Comparison of ENCODE assay signal across 7 mouse cellular contexts in genomic region chr17:87055051-87055459, GRCm38 (mm10). TPM values are rescaled to one million over a fixed set of nuclear protein-coding genes. Genes with fewer than 3 reads are reported as not detected.
DNase-seq lines count a peak whose midpoint lies in the region; ATAC-seq and TF ChIP-seq lines count a peak whose summit lies in the region.

No protein-coding gene starts in this region.

- no peaks in the 10 kb centered on the region for H3K27me3 ChIP-seq in lung, embryonic 16.5 days (ENCODE audit: control insufficient read depth, insufficient read depth, low read depth, low read length)
- no peaks in the 10 kb centered on the region for H3K27me3 ChIP-seq in embryonic facial prominence, embryonic 15.5 days
- H3K27me3 ChIP-seq in neural tube, embryonic 14.5 days (ENCODE audit: control insufficient read depth, insufficient read depth, low read length): no peaks in the 10 kb centered on the region

- intact Hi-C loops in heart, postnatal 36 days (cut with DNase I): no loop called here

- no peak for TF ChIP-seq POLR2A in lung, adult 2 months (IDR thresholded peaks at IDR 0.05; ENCODE audit: borderline replicate concordance, extremely low read depth, low read depth, low read length)

- peaks cover 6% of the 10 kb centered on the region for H3K4me1 ChIP-seq in lung, embryonic 16.5 days (replicated peaks; ENCODE audit: control insufficient read depth, insufficient read depth, low read length)
- peaks cover 5% of the 10 kb centered on the region; the same call in 1 of the 2 replicates for H3K4me1 ChIP-seq in lung, adult 2 months (ENCODE audit: control insufficient read depth, insufficient read depth, low read length)
- peaks cover 39% of the 10 kb centered on the region for H3K4me1 ChIP-seq in embryonic facial prominence, embryonic 15.5 days
- peaks cover 9% of the 10 kb centered on the region; the same call in 1 of the 2 replicates for H3K4me1 ChIP-seq in neural tube, embryonic 14.5 days (ENCODE audit: control insufficient read depth, insufficient read depth, low read length)

- H3K9ac ChIP-seq in lung, embryonic 16.5 days (ENCODE audit: low read length): no peak overlapping the region
- H3K9ac ChIP-seq in embryonic facial prominence, embryonic 15.5 days: no peak overlapping the region
- H3K9ac ChIP-seq in neural tube, embryonic 14.5 days (replicated peaks; ENCODE audit: low read depth, low read length): no peak overlapping the region

- peak; percentile 34; the same call in 1 of the 2 replicates for ATAC-seq in lung, embryonic 16.5 days (ENCODE audit: low read depth)
- ATAC-seq in embryonic facial prominence, embryonic 15.5 days (ENCODE audit: insufficient number of reproducible peaks, low FRiP score, low TSS enrichment, low read depth): no peak
- peak; percentile 79; the same call in 1 of the 2 replicates for ATAC-seq in neural tube, embryonic 14.5 days (ENCODE audit: low read depth)

- no peak for TF ChIP-seq CTCF in lung, adult 2 months (IDR thresholded peaks at IDR 0.05; ENCODE audit: insufficient read depth, low read length)

- WGBS in lung, embryonic 16.5 days: 26% methylated on average over 5 of the region's 5 CpGs
- 21% methylated on average over 5 of the region's 5 CpGs for WGBS in lung, adult 2 months
- WGBS in embryonic facial prominence, embryonic 15.5 days: 43% methylated on average over 5 of the region's 5 CpGs
- WGBS in neural tube, embryonic 14.5 days: 32% methylated on average over 5 of the region's 5 CpGs

- H3K9me3 ChIP-seq in lung, embryonic 16.5 days (ENCODE audit: control insufficient read depth, low read length): no peaks in the 10 kb centered on the region
- no peaks in the 10 kb centered on the region for H3K9me3 ChIP-seq in embryonic facial prominence, embryonic 15.5 days (replicated peaks)
- no peaks in the 10 kb centered on the region for H3K9me3 ChIP-seq in neural tube, embryonic 14.5 days (ENCODE audit: control insufficient read depth, low read length)

- DNase-seq in lung, adult 2 months: no peak
- DNase-seq in heart, postnatal 36 days: peak; percentile 25 to 40
- DNase-seq in layer of hippocampus, postnatal 36 days: peak; percentile 59 to 61
- DNase-seq in thymus, postnatal 25 days: no peak

- H3K4me2 ChIP-seq in lung, embryonic 16.5 days (ENCODE audit: low read depth, low read length): no peak overlapping the region
- no peak overlapping the region for H3K4me2 ChIP-seq in embryonic facial prominence, embryonic 15.5 days (replicated peaks)
- no peak overlapping the region for H3K4me2 ChIP-seq in neural tube, embryonic 14.5 days (ENCODE audit: low read depth, low read length)

- no peak overlapping the region for H3K4me3 ChIP-seq in lung, embryonic 16.5 days (ENCODE audit: low read length)
- H3K4me3 ChIP-seq in lung, adult 2 months (replicated peaks; ENCODE audit: extremely low read depth, low read depth, low read length): no peak overlapping the region
- H3K4me3 ChIP-seq in embryonic facial prominence, embryonic 15.5 days (replicated peaks): no peak overlapping the region
- H3K4me3 ChIP-seq in neural tube, embryonic 14.5 days (ENCODE audit: low read depth, low read length): no peak overlapping the region

- no peaks in the 10 kb centered on the region for H3K36me3 ChIP-seq in lung, embryonic 16.5 days (ENCODE audit: control insufficient read depth, insufficient read depth, low read length)
- H3K36me3 ChIP-seq in embryonic facial prominence, embryonic 15.5 days: no peaks in the 10 kb centered on the region
- H3K36me3 ChIP-seq in neural tube, embryonic 14.5 days (ENCODE audit: control insufficient read depth, insufficient read depth, low read length): no peaks in the 10 kb centered on the region

- peak overlapping the region; percentile 40; the same call in 1 of the 2 replicates for H3K27ac ChIP-seq in lung, embryonic 16.5 days (ENCODE audit: low read length)
- H3K27ac ChIP-seq in embryonic facial prominence, embryonic 15.5 days (replicated peaks): 0 out of 2 replicates have a peak overlapping the region, but pooled peaks have one; percentile 36
- H3K27ac ChIP-seq in neural tube, embryonic 14.5 days (ENCODE audit: low read depth, low read length): peak overlapping the region; percentile 44

RNA-seq across cellular contexts. Expression of gene Cript, which starts 29.7 kb away (rescaled TPM):
- 133 and 138 TPM in 2 replicates for polyA plus RNA-seq in lung, embryonic 16.5 days (2015; fragmentation: Nextera tagmentation; extraction: Ambion mirVana)
- polyA plus RNA-seq in lung, adult 2 months (2012; rRNA removed): 7.7 and 15.5 TPM in 2 replicates
- polyA plus RNA-seq in embryonic facial prominence, embryonic 15.5 days (2015; fragmentation: Nextera tagmentation; extraction: Ambion mirVana): 114 and 117 TPM in 2 replicates
- total RNA-seq in heart, postnatal 36 days (2021): 10 to 100 TPM; 44.1 to 44.4 TPM
- 10 to 100 TPM; 57.3 to 62.1 TPM for total RNA-seq in layer of hippocampus, postnatal 36 days (2021)
- 217 and 236 TPM in 2 replicates for polyA plus RNA-seq in neural tube, embryonic 14.5 days (2014; fragmentation: Nextera tagmentation; extraction: Ambion mirVana)

RNA-seq across cellular contexts. Expression of gene Pigf, which starts 29.8 kb away (rescaled TPM):
- polyA plus RNA-seq in lung, embryonic 16.5 days (2015; fragmentation: Nextera tagmentation; extraction: Ambion mirVana): 30.5 and 31.0 TPM in 2 replicates
- polyA plus RNA-seq in lung, adult 2 months (2012; rRNA removed): 2.9 and 5.3 TPM in 2 replicates
- 25.6 and 28.4 TPM in 2 replicates for polyA plus RNA-seq in embryonic facial prominence, embryonic 15.5 days (2015; fragmentation: Nextera tagmentation; extraction: Ambion mirVana)
- 1 to 10 TPM; 3.5 to 4.1 TPM for total RNA-seq in heart, postnatal 36 days (2021)
- 10 to 100 TPM; 18.2 to 19.9 TPM for total RNA-seq in layer of hippocampus, postnatal 36 days (2021)
- 34.4 and 38.7 TPM in 2 replicates for polyA plus RNA-seq in neural tube, embryonic 14.5 days (2014; fragmentation: Nextera tagmentation; extraction: Ambion mirVana)

RNA-seq across cellular contexts. Expression of gene Socs5, which starts 52.4 kb away (rescaled TPM):
- 10.5 and 11.6 TPM in 2 replicates for polyA plus RNA-seq in lung, embryonic 16.5 days (2015; fragmentation: Nextera tagmentation; extraction: Ambion mirVana)
- 16.2 and 17.9 TPM in 2 replicates for polyA plus RNA-seq in lung, adult 2 months (2012; rRNA removed)
- 20.6 and 21.3 TPM in 2 replicates for polyA plus RNA-seq in embryonic facial prominence, embryonic 15.5 days (2015; fragmentation: Nextera tagmentation; extraction: Ambion mirVana)
- total RNA-seq in heart, postnatal 36 days (2021): 10 to 100 TPM; 25.6 to 29.4 TPM
- total RNA-seq in layer of hippocampus, postnatal 36 days (2021): 100 to 1,000 TPM; 102 to 112 TPM
- 23.0 and 25.2 TPM in 2 replicates for polyA plus RNA-seq in neural tube, embryonic 14.5 days (2014; fragmentation: Nextera tagmentation; extraction: Ambion mirVana)

Comparison
In these comparisons a context has a peak if more than half of its experiments do, and no peak if none do; other contexts are left out.
1. DNase-seq: peak in heart, postnatal 36 days (2 of 2) and layer of hippocampus, postnatal 36 days (2 of 2); none in lung, adult 2 months (single experiment) and thymus, postnatal 25 days (single experiment).
2. Peak in every context shown above with its lines, with median percentiles within 50 percentile points of each other: H3K27ac ChIP-seq.